Mouse (Mus musculus) neural tube, embryonic 12.5 days (tissue): ENCODE results near the gene Gm49027. TPM values are rescaled to one million over a fixed set of nuclear protein-coding genes. Genes with fewer than 3 reads are reported as not detected.
A peak's percentile ranks its signal among the peaks of the same experiment; 100 is the strongest.

Source experiments
- ATAC-seq: fragments of 200-750 bp; cut with Nextera tagmentation; 2 replicates; pipeline ENCODE4 v1.8.0; 2017; ENCODE audit warnings: low read depth, mild to moderate bottlenecking, moderate TSS enrichment, moderate library complexity; ENCODE audit not compliant: low FRiP score
- H3K27ac ChIP-seq: fragments of 300-500 bp; sonication (generic); 2 replicates; pipeline ENCODE4 v1.5.1; 2016
- H3K27me3 ChIP-seq: fragments of 300-500 bp; sonication (generic); replicated peaks from 2 replicates; pipeline ENCODE4 v1.6.1; 2016; ENCODE audit warnings: mild to moderate bottlenecking
- H3K36me3 ChIP-seq: fragments of 300-500 bp; sonication (generic); 2 replicates; pipeline ENCODE4 v1.6.1; 2016; ENCODE audit warnings: mild to moderate bottlenecking
- H3K4me1 ChIP-seq: fragments of 300-500 bp; sonication (generic); 2 replicates; pipeline ENCODE4 v1.6.1; 2016
- H3K4me2 ChIP-seq: fragments of 300-500 bp; sonication (generic); replicated peaks from 2 replicates; pipeline ENCODE4 v1.6.1; 2016; ENCODE audit warnings: mild to moderate bottlenecking
- H3K4me3 ChIP-seq: fragments of 300-500 bp; sonication (generic); 2 replicates; pipeline ENCODE4 v1.5.1; 2016
- H3K9ac ChIP-seq: fragments of 300-500 bp; sonication (generic); 2 replicates; pipeline ENCODE4 v1.6.1; 2016; ENCODE audit warnings: mild to moderate bottlenecking
- H3K9me3 ChIP-seq: fragments of 300-500 bp; sonication (generic); 2 replicates; pipeline ENCODE4 v1.6.1; 2016; ENCODE audit warnings: mild to moderate bottlenecking
- WGBS: fragments of 180-500 bp; shearing (Covaris S2); methylation state at CpG from one replicate; pipeline ENCODE4 v1.1.7; 2016; 5-methylcytosine and 5-hydroxymethylcytosine counted together
- microRNA-seq: library from miRNA; unstranded; fragments of <30 nt; microRNA quantifications from one replicate; pipeline ENCODE4, GENCODE M21; 2017
- polyA plus RNA-seq: library from polyadenylated mRNA; unstranded; fragments of >200 nt; fragmentation: Nextera tagmentation; extraction: Ambion mirVana; gene quantifications from 2 replicates; pipeline ENCODE4 v1.2.1, GENCODE M21; 2016

Gene Gm49027
- polyA plus RNA-seq, 1 experiment from 2014 or later, result 3.7 TPM

DNA sequence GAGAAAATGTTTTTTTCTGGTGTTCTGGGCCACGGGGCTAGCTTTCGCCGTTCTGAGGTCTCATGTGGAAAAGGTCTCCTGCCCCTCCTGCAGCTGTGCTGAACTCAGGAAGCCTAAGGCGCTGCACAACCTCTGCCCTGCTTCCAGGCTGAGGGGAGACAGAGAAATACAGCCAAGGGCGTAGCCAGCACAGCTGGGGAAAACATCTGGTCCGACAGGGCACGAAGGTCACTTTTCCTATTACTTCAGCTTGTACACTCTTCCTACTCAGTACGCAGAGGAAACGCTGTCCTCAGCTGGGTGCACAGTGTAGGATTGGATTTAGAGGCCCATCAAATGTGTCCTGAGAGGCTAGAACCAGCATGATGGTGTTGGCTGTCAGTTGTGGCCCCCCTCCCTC, 35.4 kb downstream of the Gm49027 start:
- Histone ChIP-seq H3K36me3 (no peaks in the 10 kb centered on the region), H3K27me3 (no peaks in the 10 kb centered on the region), H3K9me3 (no peaks in the 10 kb centered on the region), H3K27ac (no peak overlapping the region), H3K4me1 (peaks cover 5% of the 10 kb centered on the region), H3K4me3 (no peak overlapping the region), H3K9ac (no peak overlapping the region), H3K4me2 (no peak overlapping the region)
- no peak for ATAC-seq
- 59% methylated on average over 9 of the region's 9 CpGs for WGBS

DNA sequence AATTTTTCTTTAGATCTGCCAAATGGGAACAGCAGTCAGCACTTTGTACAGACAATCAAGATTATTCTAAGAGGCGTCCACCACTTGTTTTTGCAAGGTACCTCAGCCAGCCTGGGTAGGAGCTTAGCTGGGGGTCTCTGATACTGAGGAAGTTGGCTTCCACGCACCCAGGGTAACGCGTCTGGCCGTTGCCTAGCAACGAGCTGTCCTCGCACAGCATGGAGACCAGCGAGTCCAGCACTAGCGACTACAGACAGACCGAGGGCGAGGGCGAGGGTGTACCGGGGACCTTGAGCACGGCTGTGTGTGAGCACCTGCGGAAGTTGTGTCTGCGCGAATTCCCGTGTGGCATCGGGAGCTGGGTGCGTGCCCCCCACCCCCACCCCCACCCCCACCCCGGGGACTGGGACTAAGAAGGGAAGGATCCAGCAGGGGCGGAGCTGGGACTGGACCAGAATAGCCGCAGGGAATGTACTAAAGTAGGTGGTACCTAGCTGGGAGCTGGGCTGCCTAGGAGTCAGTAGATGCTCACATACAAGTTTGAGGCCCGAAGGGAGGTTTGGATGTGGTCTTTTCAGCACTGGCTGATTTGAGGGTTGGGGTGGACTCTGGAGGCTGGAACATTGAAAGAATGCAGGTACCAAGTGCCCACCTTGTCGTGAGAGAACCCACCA, 36.0 kb downstream of the Gm49027 start, which contains the start of the genes Lrrc43 and Il31:
TSS of gene Lrrc43 (plus strand) at position 194 of the 674 bp plus-strand sequence.
TSS of gene Il31 (minus strand) at position 378 of the 674 bp plus-strand sequence.
- H3K9me3 ChIP-seq, result no peaks in the 10 kb centered on the region
- peaks cover 5% of the 10 kb centered on the region for H3K4me1 ChIP-seq
- WGBS, result 9% methylated on average over 25 of the region's 25 CpGs
- 0 out of 2 replicates have a peak within 1 kb of the TSS, but pooled peaks have one; percentile 14 for H3K9ac ChIP-seq
- no peaks in the 10 kb centered on the region for H3K36me3 ChIP-seq
- no peak within 1 kb of the TSS for H3K27ac ChIP-seq
- H3K4me2 ChIP-seq, result peak within 1 kb of the TSS; percentile 63
- peak within 1 kb of the TSS; percentile 15; the same call in 1 of the 2 replicates for H3K4me3 ChIP-seq
- ATAC-seq, result 0 out of 2 replicates have a peak, but pooled peaks have one; percentile 33
- H3K27me3 ChIP-seq, result no peaks in the 10 kb centered on the region

DNA sequence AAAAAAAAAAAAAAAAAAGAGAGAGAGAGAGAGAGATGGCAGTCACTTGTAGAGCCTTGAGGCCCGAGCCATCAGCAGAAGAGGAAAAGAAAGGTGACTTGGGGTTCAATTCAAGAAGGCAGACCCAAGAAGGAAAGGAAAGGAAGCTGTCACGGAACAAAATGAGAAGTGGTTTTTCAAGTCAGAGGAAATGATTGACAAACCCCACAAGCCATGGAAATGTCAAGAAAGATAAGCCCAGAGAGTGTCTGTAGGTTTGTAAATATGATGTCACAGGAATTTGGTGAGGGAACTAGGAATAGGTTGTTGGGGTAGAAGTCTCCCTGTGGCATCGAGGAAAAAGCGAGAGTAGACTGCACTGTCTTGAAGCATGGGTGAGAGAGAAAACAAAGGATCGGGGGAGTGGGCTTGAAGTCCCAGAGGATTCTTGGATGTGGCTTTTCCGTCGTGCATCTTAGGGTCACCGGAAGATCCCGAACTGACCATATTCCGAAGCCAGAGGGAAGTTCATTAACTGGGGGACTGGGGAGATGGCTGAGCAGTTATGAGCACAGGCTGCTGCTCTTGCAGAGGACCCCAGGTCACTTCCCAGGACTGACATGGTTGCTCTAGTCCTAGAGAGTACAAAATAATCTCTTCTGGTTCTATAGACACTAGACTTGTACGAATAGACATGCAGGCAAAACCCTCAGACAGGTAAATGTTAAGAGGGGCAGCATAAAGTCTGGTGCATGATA, 37.5 kb downstream of the Gm49027 start:
- 87% methylated on average over 11 of the region's 11 CpGs for WGBS
- Histone ChIP-seq H3K27ac (no peak overlapping the region), H3K36me3 (no peaks in the 10 kb centered on the region), H3K9me3 (no peaks in the 10 kb centered on the region), H3K4me3 (no peak overlapping the region), H3K27me3 (no peaks in the 10 kb centered on the region), H3K4me1 (peaks cover 5% of the 10 kb centered on the region), H3K9ac (no peak overlapping the region), H3K4me2 (no peak overlapping the region)
- ATAC-seq, result no peak

DNA sequence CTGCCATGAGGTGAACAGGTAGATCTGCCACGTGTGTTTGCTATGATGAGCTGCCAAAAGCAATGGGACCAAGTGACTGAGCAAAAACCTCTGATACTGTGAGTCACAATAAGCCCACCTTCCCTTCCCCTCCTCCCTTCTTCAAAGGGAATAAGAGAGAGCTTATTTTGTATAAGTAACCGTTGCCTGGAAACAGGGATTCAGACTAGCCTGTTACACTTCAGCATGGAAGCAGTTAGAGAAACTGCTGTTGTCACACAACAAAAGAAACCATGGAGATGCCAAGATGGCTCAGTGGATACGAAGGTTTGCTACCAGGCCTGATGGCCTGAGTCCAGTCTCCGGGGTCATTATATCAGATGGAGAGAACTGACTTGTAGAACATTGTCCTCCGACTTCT, 51.5 kb downstream of the Gm49027 start:
- Histone ChIP-seq H3K9ac (no peak overlapping the region), H3K36me3 (no peaks in the 10 kb centered on the region), H3K4me3 (no peak overlapping the region), H3K27ac (no peak overlapping the region), H3K27me3 (no peaks in the 10 kb centered on the region), H3K4me1 (no peaks in the 10 kb centered on the region), H3K4me2 (no peak overlapping the region), H3K9me3 (no peaks in the 10 kb centered on the region)
- WGBS, result 73% methylated on average over 5 of the region's 5 CpGs
- no peak for ATAC-seq

GRCm38 (mm10) chr5:123470784-123471400, 54.4 kb downstream of the Gm49027 start:
- no peak overlapping the region for H3K4me3 ChIP-seq
- ATAC-seq, result no peak
- no peaks in the 10 kb centered on the region for H3K4me1 ChIP-seq
- no peak overlapping the region for H3K27ac ChIP-seq
- no peak overlapping the region for H3K9ac ChIP-seq
- H3K36me3 ChIP-seq, result no peaks in the 10 kb centered on the region
- 56% methylated on average over 10 of the region's 10 CpGs for WGBS
- H3K27me3 ChIP-seq, result no peaks in the 10 kb centered on the region
- H3K4me2 ChIP-seq, result 0 out of 2 replicates have a peak overlapping the region, but pooled peaks have one; percentile 5
- H3K9me3 ChIP-seq, result no peaks in the 10 kb centered on the region

GRCm38 (mm10) chr5:123464638-123465037, 60.6 kb downstream of the Gm49027 start:
- Histone ChIP-seq H3K9ac (no peak overlapping the region), H3K4me2 (no peak overlapping the region), H3K36me3 (no peaks in the 10 kb centered on the region), H3K4me3 (no peak overlapping the region), H3K27me3 (no peaks in the 10 kb centered on the region), H3K27ac (no peak overlapping the region), H3K4me1 (no peaks in the 10 kb centered on the region), H3K9me3 (no peaks in the 10 kb centered on the region)
- WGBS, result 80% methylated on average over 1 of the region's 1 CpGs
- no peak for ATAC-seq

Small RNA genes within 50 kb of the gene (microRNA-seq; reads per million reads assigned to microRNA genes)
- gene Mir7647, result not detected

Other genes starting within 250 kb of the Gm49027 start
- gene Bcl7a, start 181.7 kb downstream of the Gm49027 start, polyA plus RNA-seq, result 66.7 and 70.9 TPM in 2 replicates
- 21.7 and 23.3 TPM in 2 replicates for gene Mlxip, start 130.7 kb downstream of the Gm49027 start, polyA plus RNA-seq
- gene Lrrc43, start 36.2 kb downstream of the Gm49027 start, polyA plus RNA-seq, result 0.09 TPM in 1 of 2 replicates, not detected in the other
- not detected in 2 replicates for gene Il31, start 36.0 kb downstream of the Gm49027 start, polyA plus RNA-seq
- gene B3gnt4, start 15.0 kb downstream of the Gm49027 start, polyA plus RNA-seq, result 0.80 and 1.2 TPM in 2 replicates
- 128 and 134 TPM in 2 replicates for gene Diablo, start 1.3 kb downstream of the Gm49027 start, polyA plus RNA-seq
- gene Vps33a, start 47.5 kb upstream of the Gm49027 start, polyA plus RNA-seq, result 41.2 and 41.5 TPM in 2 replicates
- gene Clip1, start 159.1 kb upstream of the Gm49027 start, polyA plus RNA-seq, result 64.6 and 66.1 TPM in 2 replicates
- gene Zcchc8, start 195.6 kb upstream of the Gm49027 start, polyA plus RNA-seq, result 89.3 and 96.6 TPM in 2 replicates
- 160 and 170 TPM in 2 replicates for gene Rsrc2, start 223.9 kb upstream of the Gm49027 start, polyA plus RNA-seq
- gene Kntc1, start 224.2 kb upstream of the Gm49027 start, polyA plus RNA-seq, result 25.3 and 26.2 TPM in 2 replicates